Mouse (Mus musculus) erythroblast, embryonic 14.5 days (primary cell): ENCODE results near the gene Lnx2. TPM values are rescaled to one million over a fixed set of nuclear protein-coding genes. Genes with fewer than 3 reads are reported as not detected.

Source experiments
- H3K27me3 ChIP-seq: 2 replicates; pipeline ENCODE4 v1.6.1; 2012; ENCODE audit warnings: inconsistent platforms; ENCODE audit not compliant: control insufficient read depth
- H3K36me3 ChIP-seq: 2 replicates; pipeline ENCODE4 v1.6.1; 2012; ENCODE audit warnings: mild to moderate bottlenecking, inconsistent platforms; ENCODE audit not compliant: control insufficient read depth
- H3K4me1 ChIP-seq: 2 replicates; pipeline ENCODE4 v1.6.1; 2012; ENCODE audit warnings: inconsistent platforms; ENCODE audit not compliant: control insufficient read depth
- H3K4me3 ChIP-seq: replicated peaks from 2 replicates; pipeline ENCODE3; 2012; ENCODE audit warnings: moderate library complexity, mild to moderate bottlenecking, inconsistent platforms
- H3K9me3 ChIP-seq: 2 replicates; pipeline ENCODE4 v1.6.1; 2012; ENCODE audit warnings: low read length, inconsistent platforms, mixed read lengths; ENCODE audit not compliant: control insufficient read depth
- GATA1 ChIP-seq: IDR thresholded peaks from 2 replicates; pipeline ENCODE4 v1.6.1; 2012; ENCODE audit warnings: low read length, inconsistent platforms, mixed read lengths
- TAL1 ChIP-seq: IDR thresholded peaks from 3 replicates; pipeline ENCODE4 v1.6.1; 2012; ENCODE audit warnings: low read length, inconsistent platforms, mixed read lengths
- polyA plus RNA-seq: library from polyadenylated mRNA; stranded (reverse); fragments of >175 nt; gene quantifications from 2 replicates; pipeline ENCODE4 v1.2.3, GENCODE M21; 2012

Lnx2 gene
- polyA plus RNA-seq, 1 experiment, result 0.14 TPM

- no peaks in the 10 kb centered on the region for H3K9me3 ChIP-seq
- H3K4me3 ChIP-seq, result no peak overlapping the region
- TF ChIP-seq TAL1 (no peak), GATA1 (no peak)
- H3K4me1 ChIP-seq, result no peaks in the 10 kb centered on the region
- peaks cover 28% of the 10 kb centered on the region for H3K36me3 ChIP-seq
- no peaks in the 10 kb centered on the region for H3K27me3 ChIP-seq
Measured at GRCm38 (mm10) chr5:147034283-147034682, 42.1 kb downstream of the Lnx2 start.

GRCm38 (mm10) chr5:147033155-147033554 is 43.2 kb downstream of the Lnx2 start:
- TF ChIP-seq TAL1, result no peak
- TF ChIP-seq GATA1, result no peak
- peaks cover 36% of the 10 kb centered on the region for H3K36me3 ChIP-seq
- no peak overlapping the region for H3K4me3 ChIP-seq
- H3K4me1 ChIP-seq, result no peaks in the 10 kb centered on the region
- no peaks in the 10 kb centered on the region for H3K9me3 ChIP-seq
- no peaks in the 10 kb centered on the region for H3K27me3 ChIP-seq

GRCm38 (mm10) chr5:147031281-147031680 is 45.1 kb downstream of the Lnx2 start:
- Histone ChIP-seq H3K36me3 (peaks cover 54% of the 10 kb centered on the region), H3K9me3 (no peaks in the 10 kb centered on the region), H3K27me3 (no peaks in the 10 kb centered on the region), H3K4me3 (no peak overlapping the region), H3K4me1 (no peaks in the 10 kb centered on the region)
- TF ChIP-seq TAL1 (no peak), GATA1 (no peak)

- no peak overlapping the region for H3K4me3 ChIP-seq
- no peak for TF ChIP-seq TAL1
- TF ChIP-seq GATA1, result no peak
- no peaks in the 10 kb centered on the region for H3K4me1 ChIP-seq
- H3K9me3 ChIP-seq, result no peaks in the 10 kb centered on the region
- no peaks in the 10 kb centered on the region for H3K27me3 ChIP-seq
- peaks cover 61% of the 10 kb centered on the region for H3K36me3 ChIP-seq
Measured at GRCm38 (mm10) chr5:147024331-147025034, 51.9 kb downstream of the Lnx2 start.

GRCm38 (mm10) chr5:147023245-147023970 is 53.0 kb downstream of the Lnx2 start:
- no peaks in the 10 kb centered on the region for H3K4me1 ChIP-seq
- H3K4me3 ChIP-seq, result no peak overlapping the region
- no peaks in the 10 kb centered on the region for H3K27me3 ChIP-seq
- no peak for TF ChIP-seq GATA1
- TF ChIP-seq TAL1, result no peak
- H3K36me3 ChIP-seq, result peaks cover 63% of the 10 kb centered on the region
- no peaks in the 10 kb centered on the region for H3K9me3 ChIP-seq

GRCm38 (mm10) chr5:147021546-147022265 is 54.7 kb downstream of the Lnx2 start:
- Histone ChIP-seq H3K36me3 (peaks cover 55% of the 10 kb centered on the region), H3K27me3 (no peaks in the 10 kb centered on the region), H3K9me3 (no peaks in the 10 kb centered on the region), H3K4me3 (no peak overlapping the region), H3K4me1 (no peaks in the 10 kb centered on the region)
- TF ChIP-seq TAL1, result no peak
- TF ChIP-seq GATA1, result no peak

GRCm38 (mm10) chr5:147020579-147020978 is 55.8 kb downstream of the Lnx2 start:
- H3K27me3 ChIP-seq, result no peaks in the 10 kb centered on the region
- no peaks in the 10 kb centered on the region for H3K4me1 ChIP-seq
- H3K9me3 ChIP-seq, result no peaks in the 10 kb centered on the region
- TF ChIP-seq TAL1 (no peak), GATA1 (no peak)
- no peak overlapping the region for H3K4me3 ChIP-seq
- H3K36me3 ChIP-seq, result peaks cover 54% of the 10 kb centered on the region

GRCm38 (mm10) chr5:147018761-147019160 is 57.6 kb downstream of the Lnx2 start:
- TF ChIP-seq GATA1 (no peak), TAL1 (no peak)
- H3K36me3 ChIP-seq, result peaks cover 47% of the 10 kb centered on the region
- H3K4me1 ChIP-seq, result no peaks in the 10 kb centered on the region
- no peak overlapping the region for H3K4me3 ChIP-seq
- H3K27me3 ChIP-seq, result no peaks in the 10 kb centered on the region
- no peaks in the 10 kb centered on the region for H3K9me3 ChIP-seq

- H3K27me3 ChIP-seq, result no peaks in the 10 kb centered on the region
- no peaks in the 10 kb centered on the region for H3K9me3 ChIP-seq
- H3K36me3 ChIP-seq, result peaks cover 39% of the 10 kb centered on the region
- H3K4me1 ChIP-seq, result no peaks in the 10 kb centered on the region
- H3K4me3 ChIP-seq, result no peak overlapping the region
- TF ChIP-seq TAL1 (no peak), GATA1 (no peak)
Measured at GRCm38 (mm10) chr5:147017526-147017925, 58.9 kb downstream of the Lnx2 start.
